Mouse (Mus musculus): ENCODE results near the gene Adam12. TPM values are rescaled to one million over a fixed set of nuclear protein-coding genes. Genes with fewer than 3 reads are reported as not detected.
A peak's percentile ranks its signal among the peaks of the same experiment; 100 is the strongest.

Adam12 gene
- polyA plus RNA-seq, 1 experiment from 2014 or later, result 0.86 TPM

DNA sequence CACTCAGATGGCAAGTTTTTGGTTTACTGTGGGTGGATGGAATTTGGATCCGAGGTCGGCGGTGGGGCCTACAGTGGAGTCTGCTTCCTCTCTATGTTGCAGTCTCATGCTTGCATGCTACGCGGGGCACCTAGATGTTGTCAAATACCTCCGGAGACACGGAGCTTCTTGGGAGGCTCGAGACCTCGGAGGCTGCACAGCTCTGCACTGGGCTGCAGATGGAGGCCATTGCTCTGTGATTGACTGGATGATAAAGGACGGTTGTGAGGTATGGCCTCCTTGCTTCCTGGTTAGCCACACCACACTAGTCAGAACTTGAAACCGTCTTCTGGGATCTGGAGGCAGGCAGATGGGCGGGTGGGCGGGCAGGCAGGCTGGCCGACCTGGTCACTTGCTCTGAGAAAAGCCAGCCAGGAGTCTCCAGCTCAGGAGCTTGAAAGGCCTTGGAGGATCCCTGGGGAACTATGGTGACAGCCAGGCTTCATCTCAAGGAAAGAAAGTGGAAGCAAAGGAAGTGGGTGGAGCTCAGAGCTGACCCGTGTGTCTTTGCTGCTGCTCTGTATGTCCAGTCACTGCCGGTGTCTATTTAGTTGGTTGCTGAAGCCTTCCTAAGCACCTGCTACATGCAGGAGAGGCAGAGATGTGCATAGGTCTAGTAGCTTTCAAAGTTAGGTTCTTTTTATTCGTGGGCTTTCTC is 355.2 kb downstream of the Adam12 start:
- no peaks in the 10 kb centered on the region for H3K9me3 ChIP-seq (replicated peaks)
- H3K4me3 ChIP-seq, result no peak overlapping the region
- whole genome bisulfite sequencing, result 86% methylated on average over 17 of the region's 17 CpGs

DNA sequence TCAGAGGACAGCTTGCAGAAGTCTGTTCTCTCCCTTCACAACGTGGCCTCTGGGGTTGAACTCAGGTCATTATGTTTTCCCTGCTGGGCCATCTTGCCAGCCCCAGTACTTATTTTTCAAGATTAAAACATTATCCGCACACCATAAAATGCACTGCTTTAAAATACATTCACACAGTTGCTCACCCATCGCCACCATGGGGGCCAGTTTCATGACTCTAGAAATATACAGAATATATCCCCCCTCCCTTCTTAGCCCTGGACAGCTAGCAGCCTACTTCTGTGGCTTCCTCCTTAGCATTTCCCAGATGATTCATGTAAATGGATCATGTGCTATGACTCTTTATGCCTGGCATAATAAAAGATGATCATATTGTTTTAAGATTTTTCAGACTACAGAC is 355.8 kb downstream of the Adam12 start:
- no peak overlapping the region for H3K27ac ChIP-seq (replicated peaks)
- H3K36me3 ChIP-seq, result no peaks in the 10 kb centered on the region
- 87% methylated on average over 3 of the region's 3 CpGs for WGBS
- DNase-seq (ENCODE audit: low spot score), result no peak
- H3K27me3 ChIP-seq (ENCODE audit: low read depth, poor library complexity, severe bottlenecking), result no peaks in the 10 kb centered on the region
- H3K4me1 ChIP-seq, result no peaks in the 10 kb centered on the region
- no peaks in the 10 kb centered on the region for H3K9me3 ChIP-seq (replicated peaks)
- H3K4me3 ChIP-seq, result no peak overlapping the region

More for the DNA sequence above, 355.2 kb downstream of the Adam12 start:
- no peak for DNase-seq (ENCODE audit: low spot score)
- no peaks in the 10 kb centered on the region for H3K36me3 ChIP-seq
- H3K27ac ChIP-seq (replicated peaks), result no peak overlapping the region
- H3K4me1 ChIP-seq, result no peaks in the 10 kb centered on the region
- H3K27me3 ChIP-seq (ENCODE audit: low read depth, poor library complexity, severe bottlenecking), result no peaks in the 10 kb centered on the region

DNA sequence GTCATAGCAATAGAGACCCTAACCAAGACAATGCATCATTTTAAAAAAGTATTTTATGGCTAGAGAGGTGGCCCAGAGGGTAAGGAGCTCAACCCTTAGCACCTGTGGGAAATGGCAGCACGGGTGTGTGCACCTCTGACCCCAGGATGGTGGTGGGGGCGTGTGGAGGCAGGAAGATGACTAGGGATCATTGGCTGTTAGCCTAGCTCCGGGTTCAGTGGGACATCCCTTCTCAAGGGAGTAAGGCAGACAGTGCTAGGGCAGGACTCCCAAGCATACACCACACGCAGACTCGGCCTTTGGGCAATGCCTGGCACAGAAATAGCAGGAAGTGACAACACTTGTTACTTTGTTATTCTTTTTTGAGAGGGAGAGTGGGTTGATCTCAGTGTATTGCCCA is 359.2 kb downstream of the Adam12 start:
- no peak for DNase-seq (ENCODE audit: low spot score)
- Histone ChIP-seq H3K36me3 (no peaks in the 10 kb centered on the region), H3K27ac (replicated peaks) (no peak overlapping the region), H3K4me3 (no peak overlapping the region), H3K4me1 (no peaks in the 10 kb centered on the region), H3K27me3 (ENCODE audit: low read depth, poor library complexity, severe bottlenecking) (no peaks in the 10 kb centered on the region), H3K9me3 (replicated peaks) (no peaks in the 10 kb centered on the region)
- 86% methylated on average over 5 of the region's 5 CpGs for WGBS

DNA sequence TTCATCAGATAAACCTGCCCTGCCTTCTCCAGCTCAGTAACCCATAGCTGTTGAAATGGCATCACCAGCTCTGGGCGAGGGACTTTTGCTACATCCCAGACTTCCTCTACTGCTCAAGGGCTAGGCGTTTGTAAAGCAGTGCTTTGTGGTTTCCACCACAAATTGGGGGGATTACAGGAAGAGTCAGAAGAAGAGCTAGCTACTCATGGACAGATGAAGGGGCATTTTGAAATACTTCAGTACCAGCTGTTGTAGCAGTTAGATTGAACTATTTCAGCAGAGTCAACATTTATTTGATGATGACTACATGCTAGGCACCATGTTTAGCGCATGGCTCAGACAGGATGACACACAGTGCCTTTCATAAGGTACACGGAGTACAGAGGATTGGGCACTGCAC is 361.7 kb downstream of the Adam12 start:
- no peaks in the 10 kb centered on the region for H3K36me3 ChIP-seq
- DNase-seq (ENCODE audit: low spot score), result no peak
- H3K27me3 ChIP-seq (ENCODE audit: low read depth, poor library complexity, severe bottlenecking), result no peaks in the 10 kb centered on the region
- no peak overlapping the region for H3K4me3 ChIP-seq
- no peak overlapping the region for H3K27ac ChIP-seq (replicated peaks)
- H3K4me1 ChIP-seq, result no peaks in the 10 kb centered on the region
- 91% methylated on average over 4 of the region's 4 CpGs for WGBS
- H3K9me3 ChIP-seq (replicated peaks), result no peaks in the 10 kb centered on the region

DNA sequence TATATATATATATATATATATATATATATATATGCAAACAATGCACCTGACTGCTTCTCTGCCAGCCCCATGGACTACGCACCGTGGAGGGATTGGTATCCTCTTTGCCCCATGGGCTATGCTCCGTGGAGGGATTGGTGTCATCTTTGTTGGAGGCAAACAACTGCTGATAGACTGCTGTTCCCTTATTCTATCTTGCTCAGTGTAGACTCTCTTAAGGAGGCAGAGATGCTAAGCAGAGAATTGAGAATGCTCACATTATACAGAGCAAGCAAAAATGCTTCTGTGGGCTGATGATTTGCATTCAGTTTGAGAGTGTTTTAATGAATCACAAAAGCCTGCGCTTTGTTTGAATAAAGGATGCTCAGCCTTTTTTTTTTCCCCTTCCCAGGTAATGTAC is 368.3 kb downstream of the Adam12 start:
- Histone ChIP-seq H3K27ac (replicated peaks) (no peak overlapping the region), H3K4me1 (no peaks in the 10 kb centered on the region), H3K4me3 (no peak overlapping the region), H3K27me3 (ENCODE audit: low read depth, poor library complexity, severe bottlenecking) (no peaks in the 10 kb centered on the region), H3K9me3 (replicated peaks) (no peaks in the 10 kb centered on the region), H3K36me3 (no peaks in the 10 kb centered on the region)
- WGBS, result 84% methylated on average over 4 of the region's 4 CpGs
- no peak for DNase-seq (ENCODE audit: low spot score)

DNA sequence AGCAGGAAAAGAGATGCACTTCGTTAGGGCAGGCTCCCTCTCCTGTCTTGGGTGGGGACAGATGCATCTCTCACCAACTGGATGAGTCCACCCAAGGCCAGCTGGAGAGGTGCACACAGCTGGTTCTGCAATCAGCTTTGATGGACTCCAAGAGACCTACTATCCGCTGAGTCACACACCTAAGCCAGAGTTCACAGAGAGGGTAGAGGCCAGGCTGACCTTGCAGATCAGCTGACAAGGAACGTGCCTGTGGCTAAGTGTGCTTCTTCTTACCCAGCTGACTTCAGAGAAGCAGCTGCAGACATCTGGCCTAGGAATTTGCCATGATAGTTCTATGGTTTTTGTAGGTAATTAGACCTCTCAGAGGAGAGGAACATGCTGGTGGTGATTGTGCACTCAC is 368.8 kb downstream of the Adam12 start:
- no peaks in the 10 kb centered on the region for H3K27me3 ChIP-seq (ENCODE audit: low read depth, poor library complexity, severe bottlenecking)
- no peaks in the 10 kb centered on the region for H3K4me1 ChIP-seq
- no peak for DNase-seq (ENCODE audit: low spot score)
- WGBS, result 83% methylated on average over 3 of the region's 3 CpGs
- no peak overlapping the region for H3K4me3 ChIP-seq
- no peak overlapping the region for H3K27ac ChIP-seq (replicated peaks)
- H3K9me3 ChIP-seq (replicated peaks), result no peaks in the 10 kb centered on the region
- no peaks in the 10 kb centered on the region for H3K36me3 ChIP-seq

DNA sequence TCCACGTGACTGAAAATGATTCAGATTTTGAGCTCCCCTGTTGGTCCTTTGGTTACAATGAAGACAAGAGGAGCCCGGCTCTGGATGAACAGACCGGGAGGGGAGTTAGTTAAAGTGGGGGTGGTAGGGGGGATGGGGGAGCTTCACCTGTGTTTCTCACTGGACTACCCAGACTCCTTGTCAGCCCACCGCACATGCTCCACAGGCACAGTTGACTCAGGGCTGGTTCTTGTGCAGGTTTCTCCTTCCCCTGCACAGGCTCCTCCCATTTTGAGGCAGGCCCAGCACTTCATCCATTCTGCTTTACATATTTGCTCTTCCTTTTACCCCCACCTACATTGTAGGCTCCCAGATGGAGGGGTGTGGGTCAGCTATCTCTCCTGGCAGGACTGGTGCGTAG is 369.2 kb downstream of the Adam12 start:
- H3K4me1 ChIP-seq, result no peaks in the 10 kb centered on the region
- WGBS, result 88% methylated on average over 5 of the region's 5 CpGs
- no peaks in the 10 kb centered on the region for H3K27me3 ChIP-seq (ENCODE audit: low read depth, poor library complexity, severe bottlenecking)
- no peak overlapping the region for H3K27ac ChIP-seq (replicated peaks)
- no peaks in the 10 kb centered on the region for H3K36me3 ChIP-seq
- no peaks in the 10 kb centered on the region for H3K9me3 ChIP-seq (replicated peaks)
- no peak for DNase-seq (ENCODE audit: low spot score)
- H3K4me3 ChIP-seq, result no peak overlapping the region

DNA sequence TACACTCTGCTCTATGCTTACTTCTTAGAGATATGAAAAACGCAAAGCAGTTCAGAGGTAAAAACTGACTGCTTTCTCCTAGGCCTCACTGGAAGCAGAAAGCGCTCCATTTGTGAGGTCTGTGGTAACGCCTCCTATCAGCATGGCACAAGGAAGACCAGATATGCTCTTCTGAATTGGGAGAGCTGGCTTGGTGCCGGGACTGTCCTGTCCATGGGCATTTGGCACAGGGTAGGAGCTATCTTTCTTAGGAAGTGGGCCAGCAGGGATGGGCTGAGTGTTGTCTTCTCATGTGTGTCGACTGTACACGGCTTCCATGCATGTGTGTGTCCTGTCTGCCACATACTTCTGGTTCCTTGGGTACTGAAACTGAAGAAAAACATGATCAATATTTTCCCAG is 369.7 kb downstream of the Adam12 start:
- Histone ChIP-seq H3K9me3 (replicated peaks) (no peaks in the 10 kb centered on the region), H3K4me3 (no peak overlapping the region), H3K27me3 (ENCODE audit: low read depth, poor library complexity, severe bottlenecking) (no peaks in the 10 kb centered on the region), H3K4me1 (no peaks in the 10 kb centered on the region), H3K27ac (replicated peaks) (no peak overlapping the region), H3K36me3 (no peaks in the 10 kb centered on the region)
- DNase-seq (ENCODE audit: low spot score), result no peak
- WGBS, result 92% methylated on average over 6 of the region's 6 CpGs

DNA sequence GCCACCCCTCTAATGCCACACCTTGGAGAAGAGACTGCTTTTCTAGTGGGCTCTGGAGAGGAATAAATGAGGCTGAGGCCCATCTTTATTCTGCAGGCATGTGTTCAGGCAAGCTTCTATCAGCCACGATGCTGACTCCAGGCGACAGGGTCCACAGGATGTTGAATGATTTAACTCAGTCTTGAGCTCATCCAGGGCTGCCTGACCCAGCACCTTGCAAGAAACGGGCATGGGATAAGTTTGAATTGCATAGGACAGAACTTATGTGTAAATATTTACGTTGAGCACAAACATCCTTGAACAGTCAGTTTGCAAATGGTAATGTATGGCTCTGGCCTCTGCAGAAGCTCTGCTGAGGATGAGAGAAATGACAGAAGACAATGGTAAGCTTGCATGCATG is 372.4 kb downstream of the Adam12 start:
- no peak overlapping the region for H3K4me3 ChIP-seq
- no peak for DNase-seq (ENCODE audit: low spot score)
- H3K36me3 ChIP-seq, result no peaks in the 10 kb centered on the region
- no peaks in the 10 kb centered on the region for H3K9me3 ChIP-seq (replicated peaks)
- no peaks in the 10 kb centered on the region for H3K27me3 ChIP-seq (ENCODE audit: low read depth, poor library complexity, severe bottlenecking)
- WGBS, result 81% methylated on average over 4 of the region's 4 CpGs
- no peaks in the 10 kb centered on the region for H3K4me1 ChIP-seq
- no peak overlapping the region for H3K27ac ChIP-seq (replicated peaks)

DNA sequence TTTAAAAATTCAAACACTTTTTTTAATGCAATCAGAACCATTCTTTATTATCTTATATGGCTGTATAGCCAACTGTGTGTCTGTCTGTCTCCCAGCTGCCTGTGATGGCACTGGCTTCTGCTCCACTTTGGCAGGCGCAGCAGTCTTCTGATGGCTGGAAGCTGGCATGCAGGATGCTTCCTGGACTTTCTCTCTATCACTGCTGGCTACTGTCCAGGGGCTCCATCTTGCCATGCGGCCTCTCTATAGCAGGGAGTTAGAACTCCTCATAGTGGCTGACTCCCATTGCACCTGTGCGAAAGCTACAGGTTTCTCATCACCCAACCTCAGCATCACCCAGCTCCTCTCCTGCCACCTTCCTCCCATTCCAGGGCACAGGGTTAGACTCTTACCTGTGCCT is 373.4 kb downstream of the Adam12 start:
- no peaks in the 10 kb centered on the region for H3K36me3 ChIP-seq
- H3K27me3 ChIP-seq (ENCODE audit: low read depth, poor library complexity, severe bottlenecking), result no peaks in the 10 kb centered on the region
- H3K9me3 ChIP-seq (replicated peaks), result no peaks in the 10 kb centered on the region
- no peaks in the 10 kb centered on the region for H3K4me1 ChIP-seq
- H3K4me3 ChIP-seq, result no peak overlapping the region
- no peak overlapping the region for H3K27ac ChIP-seq (replicated peaks)
- WGBS, result 88% methylated on average over 3 of the region's 3 CpGs
- no peak for DNase-seq (ENCODE audit: low spot score)

DNA sequence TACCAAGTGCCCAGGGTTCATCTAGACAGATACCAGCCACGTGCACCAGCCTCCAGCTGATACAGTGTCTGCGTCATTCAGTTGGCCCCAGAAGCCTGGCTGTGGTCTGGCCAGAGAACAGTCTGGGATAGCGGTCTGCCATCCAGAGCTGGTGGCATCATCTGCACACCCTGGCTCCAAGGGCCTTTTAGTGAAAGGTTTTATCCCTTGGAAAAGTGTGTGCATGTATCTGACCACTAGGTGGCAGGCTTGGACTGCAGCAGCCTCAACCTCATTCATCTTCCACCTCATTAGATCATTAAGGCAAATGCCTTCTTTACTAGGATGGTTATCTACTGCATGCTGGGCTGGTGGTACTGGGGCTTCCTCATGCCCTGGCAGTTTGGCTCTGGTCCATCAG is 375.7 kb downstream of the Adam12 start:
- H3K36me3 ChIP-seq, result no peaks in the 10 kb centered on the region
- no peak overlapping the region for H3K27ac ChIP-seq (replicated peaks)
- DNase-seq (ENCODE audit: low spot score), result peak; percentile 71
- no peaks in the 10 kb centered on the region for H3K27me3 ChIP-seq (ENCODE audit: low read depth, poor library complexity, severe bottlenecking)
- 29% methylated on average over 3 of the region's 3 CpGs for WGBS
- no peaks in the 10 kb centered on the region for H3K4me1 ChIP-seq
- no peak overlapping the region for H3K4me3 ChIP-seq
- no peaks in the 10 kb centered on the region for H3K9me3 ChIP-seq (replicated peaks)

DNA sequence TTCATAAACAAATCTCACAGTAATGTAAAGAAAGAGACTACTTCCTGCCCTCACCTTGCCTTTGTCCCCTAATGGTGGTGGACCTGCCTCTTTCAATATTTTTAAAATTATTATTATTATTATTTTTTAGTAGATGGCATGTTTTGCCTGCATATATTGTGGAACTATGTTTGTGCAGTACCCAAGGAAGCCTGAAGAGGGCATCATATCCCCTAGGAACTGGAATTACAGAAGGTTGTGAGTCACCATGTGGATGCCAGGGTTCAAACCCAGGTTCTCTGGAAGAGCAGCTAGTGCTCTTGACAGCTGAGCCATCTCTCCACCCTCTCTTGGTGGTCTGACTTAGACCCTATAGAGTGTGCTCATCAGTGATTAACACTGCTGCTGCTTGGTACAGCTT is 381.2 kb downstream of the Adam12 start:
- Histone ChIP-seq H3K4me1 (no peaks in the 10 kb centered on the region), H3K27ac (replicated peaks) (no peak overlapping the region), H3K9me3 (replicated peaks) (no peaks in the 10 kb centered on the region), H3K36me3 (no peaks in the 10 kb centered on the region), H3K4me3 (no peak overlapping the region), H3K27me3 (ENCODE audit: low read depth, poor library complexity, severe bottlenecking) (no peaks in the 10 kb centered on the region)
- no peak for DNase-seq (ENCODE audit: low spot score)

DNA sequence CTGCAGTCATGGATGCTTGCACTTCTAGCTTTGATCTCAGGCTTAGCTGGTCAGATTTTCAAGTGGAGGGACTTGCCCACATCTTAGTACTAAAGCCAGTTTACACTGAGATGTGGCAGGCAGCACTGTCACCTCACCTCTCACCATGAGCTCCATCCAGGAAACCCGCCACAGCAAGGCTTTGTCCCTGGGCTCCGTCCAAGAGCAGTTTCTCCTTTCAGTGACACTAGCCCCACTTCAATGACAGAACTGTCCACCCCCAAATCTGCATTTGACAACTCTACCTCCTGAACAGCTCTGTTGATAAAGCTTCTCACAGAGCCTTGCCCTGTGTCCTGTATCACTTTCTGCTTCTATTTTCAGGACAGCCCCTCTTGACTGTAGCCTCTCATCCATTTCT is 383.8 kb downstream of the Adam12 start:
- H3K27ac ChIP-seq (replicated peaks), result no peak overlapping the region
- H3K9me3 ChIP-seq (replicated peaks), result no peaks in the 10 kb centered on the region
- no peak overlapping the region for H3K4me3 ChIP-seq
- WGBS, result 63% methylated on average over 2 of the region's 2 CpGs
- H3K27me3 ChIP-seq (ENCODE audit: low read depth, poor library complexity, severe bottlenecking), result no peaks in the 10 kb centered on the region
- no peaks in the 10 kb centered on the region for H3K4me1 ChIP-seq
- H3K36me3 ChIP-seq, result no peaks in the 10 kb centered on the region
- no peak for DNase-seq (ENCODE audit: low spot score)

DNA sequence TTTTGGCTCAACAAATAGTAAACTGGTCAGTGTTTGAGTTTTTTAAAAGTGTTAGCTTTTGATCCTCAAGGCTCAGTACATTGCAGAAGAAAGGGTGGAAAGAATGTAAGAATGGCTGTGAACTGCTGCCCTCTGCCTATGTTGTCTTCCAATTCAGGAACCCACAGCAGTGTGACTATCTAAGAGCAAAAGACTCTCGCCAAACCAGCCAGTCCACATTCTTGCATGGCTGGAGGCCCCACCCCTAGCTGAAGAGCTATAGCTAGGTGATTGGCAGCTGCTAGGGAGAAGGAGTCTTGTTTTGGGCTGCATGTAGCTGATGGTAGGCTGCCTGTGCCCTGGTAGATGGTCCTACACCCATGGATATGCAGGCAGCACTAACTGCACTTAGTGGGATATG is 384.8 kb downstream of the Adam12 start:
- Histone ChIP-seq H3K4me3 (no peak overlapping the region), H3K36me3 (no peaks in the 10 kb centered on the region), H3K4me1 (no peaks in the 10 kb centered on the region), H3K9me3 (replicated peaks) (no peaks in the 10 kb centered on the region), H3K27me3 (ENCODE audit: low read depth, poor library complexity, severe bottlenecking) (no peaks in the 10 kb centered on the region), H3K27ac (replicated peaks) (no peak overlapping the region)
- DNase-seq (ENCODE audit: low spot score), result no peak
- 23% methylated on average over 1 of the region's 1 CpGs for WGBS
